Mouse (Mus musculus): Measurements from ENCODE around the gene Tbc1d30.

DNA sequence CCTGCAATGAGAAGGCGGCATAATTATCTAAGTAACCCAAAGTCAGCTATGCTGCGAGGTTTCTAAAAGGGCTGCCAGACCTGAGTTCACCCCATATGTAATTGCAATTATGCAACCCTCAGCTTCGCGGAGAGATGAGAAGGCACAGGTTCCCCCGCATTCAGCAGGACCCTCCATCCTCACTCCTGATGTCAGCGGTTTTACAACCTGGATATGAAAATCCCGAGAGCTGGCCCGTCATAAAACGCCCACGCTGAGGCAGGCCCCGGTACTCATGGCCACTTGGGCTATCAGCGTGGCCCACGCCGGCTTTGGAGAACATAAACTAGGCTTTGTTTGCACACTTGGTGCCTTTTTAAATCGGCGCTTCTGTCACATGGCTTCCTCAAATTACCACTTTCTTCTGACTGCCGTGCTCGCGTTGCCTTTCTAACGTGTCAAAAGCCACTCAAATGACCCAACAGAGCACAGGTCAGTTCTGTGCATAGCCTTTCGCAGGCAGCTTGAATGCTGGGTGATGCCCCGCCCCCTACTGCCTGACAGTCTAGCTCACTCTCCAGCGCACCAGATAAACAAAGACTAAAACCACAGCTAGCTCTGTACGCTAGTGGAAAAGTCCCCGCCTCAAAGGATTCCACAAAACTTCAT lies 53.9 kb downstream of the Tbc1d30 start:
- TF ChIP-seq CTCF (conservative IDR thresholded peaks at IDR 0.05; ENCODE audit: insufficient read depth, insufficient read length, low read depth, low read length) (0 out of 2 replicates have a peak, but pooled peaks have one; percentile 4), POLR2A (IDR thresholded peaks at IDR 0.05; ENCODE audit: low read depth, low read length) (no peak)

Data from kidney, adult 2 months (tissue).